ENCODE assay signal across 7 mouse cellular contexts in the genomic region with DNA sequence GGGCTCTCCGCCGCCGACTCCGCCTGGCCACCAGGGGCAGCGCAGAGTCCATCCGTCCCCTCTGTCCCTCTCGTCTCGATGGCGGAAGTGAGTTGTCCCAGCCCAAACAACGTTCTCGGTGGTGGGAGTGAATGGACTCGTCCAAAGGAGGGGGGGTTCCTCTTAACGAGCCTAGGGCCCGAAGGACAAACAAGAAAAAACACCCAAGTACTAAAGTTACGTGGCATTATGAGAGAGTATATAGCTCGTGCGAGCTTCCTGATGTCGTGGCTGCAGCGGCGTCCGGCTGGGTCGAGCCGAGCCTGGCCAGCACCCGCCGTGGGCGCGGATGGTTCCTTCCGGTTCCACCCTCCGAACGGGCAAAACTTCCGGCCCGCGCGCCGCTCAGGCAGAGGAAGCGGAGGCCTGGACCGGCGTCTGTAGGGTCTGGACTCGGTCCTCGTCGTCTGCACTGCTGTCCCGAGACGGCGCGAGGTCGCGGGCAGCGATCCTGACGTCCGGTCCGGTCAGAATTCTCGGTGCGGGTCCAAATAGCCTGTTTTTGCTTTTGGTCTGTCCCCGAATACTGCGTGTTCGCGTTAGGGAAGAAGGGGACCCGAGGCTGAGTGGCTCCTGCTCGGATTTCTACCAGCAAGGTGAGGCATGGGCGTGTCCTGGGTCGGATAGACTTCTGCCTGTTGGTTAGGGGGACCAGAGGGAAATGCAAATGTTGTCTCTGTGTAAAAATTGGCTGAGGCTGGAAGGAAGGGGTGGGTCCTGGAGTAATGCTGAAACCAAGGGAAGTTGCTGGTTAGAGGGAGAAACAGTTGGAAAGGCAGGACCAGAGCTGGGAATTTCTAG. TPM values are rescaled to one million over a fixed set of nuclear protein-coding genes. Genes with fewer than 3 reads are reported as not detected.
DNase-seq lines count a peak whose midpoint lies in the region; ATAC-seq lines count a peak whose summit lies in the region.

Atg101 (plus strand) TSS at position 362 of the 840 bp plus-strand sequence.

- no peaks in the 10 kb centered on the region for H3K9me3 ChIP-seq in intestine, embryonic 16.5 days (ENCODE audit: control insufficient read depth, low read length)
- H3K9me3 ChIP-seq in midbrain, embryonic 11.5 days (ENCODE audit: control insufficient read depth, low read length), result no peaks in the 10 kb centered on the region

- peak; percentile 89 for DNase-seq in adrenal gland, adult 8-10 months
- DNase-seq in embryo, embryonic 9.5 days (ENCODE audit: extremely low spot score), result peak; percentile 94
- DNase-seq in gastrocnemius, postnatal 4 days (ENCODE audit: low spot score in 2 of 2), result peak; percentile 79 to 91
- peak; percentile 87 for DNase-seq in left cerebral cortex, postnatal 36 days (ENCODE audit: low spot score in 2 of 2)
- DNase-seq in midbrain, embryonic 11.5 days (ENCODE audit: low spot score, missing footprints), result peak; percentile 99
- peak; percentile 92 for DNase-seq in skeletal muscle tissue, adult 2 months (ENCODE audit: low read depth, low spot score)

- H3K4me2 ChIP-seq in intestine, embryonic 16.5 days (ENCODE audit: low read depth, low read length), result peak within 1 kb of the TSS; percentile 77
- peak within 1 kb of the TSS; percentile 65 for H3K4me2 ChIP-seq in midbrain, embryonic 11.5 days

- peaks cover 15% of the 10 kb centered on the region for H3K4me1 ChIP-seq in intestine, embryonic 16.5 days (ENCODE audit: control insufficient read depth, insufficient read depth, low read length)
- peaks cover 7% of the 10 kb centered on the region for H3K4me1 ChIP-seq in midbrain, embryonic 11.5 days (ENCODE audit: control insufficient read depth, insufficient read depth, low read length)

- intact Hi-C loops in left cerebral cortex, postnatal 36 days (cut with DNase I), result loop anchor here (1.0 to 5.0 kb wide), 2 partner anchors 44 to 62 kb away; partner anchors contain the start of gene Grasp

- H3K4me3 ChIP-seq in intestine, embryonic 16.5 days (ENCODE audit: low read length), result peak within 1 kb of the TSS; percentile 87
- H3K4me3 ChIP-seq in midbrain, embryonic 11.5 days (ENCODE audit: low read depth, low read length), result peak within 1 kb of the TSS; percentile 93

- ATAC-seq in intestine, embryonic 16.5 days, result peak; percentile 92
- peak; percentile 95 for ATAC-seq in midbrain, embryonic 11.5 days (ENCODE audit: low FRiP score)

- H3K27ac ChIP-seq in intestine, embryonic 16.5 days (ENCODE audit: low read length), result peak within 1 kb of the TSS; percentile 74
- peak within 1 kb of the TSS; percentile 18; the same call in 1 of the 2 replicates for H3K27ac ChIP-seq in midbrain, embryonic 11.5 days (ENCODE audit: low read depth, low read length)

- no peaks in the 10 kb centered on the region for H3K27me3 ChIP-seq in intestine, embryonic 16.5 days (replicated peaks; ENCODE audit: control insufficient read depth, insufficient read depth, low read length)
- no peaks in the 10 kb centered on the region for H3K27me3 ChIP-seq in midbrain, embryonic 11.5 days (ENCODE audit: control insufficient read depth, insufficient read depth, low read length)

- H3K36me3 ChIP-seq in intestine, embryonic 16.5 days (ENCODE audit: control insufficient read depth, insufficient read depth, low read length), result peaks cover 10% of the 10 kb centered on the region; the same call in 1 of the 2 replicates
- H3K36me3 ChIP-seq in midbrain, embryonic 11.5 days (ENCODE audit: control insufficient read depth, insufficient read depth, low read length), result peaks cover under 1% of the 10 kb centered on the region; the same call in 1 of the 2 replicates

- under 1% methylated on average over 61 of the region's 61 CpGs for WGBS in intestine, embryonic 16.5 days
- under 1% methylated on average over 61 of the region's 61 CpGs for WGBS in midbrain, embryonic 11.5 days

- H3K9ac ChIP-seq in intestine, embryonic 16.5 days (ENCODE audit: low read depth, low read length), result peak within 1 kb of the TSS; percentile 87
- H3K9ac ChIP-seq in midbrain, embryonic 11.5 days (ENCODE audit: low read length), result peak within 1 kb of the TSS; percentile 86

RNA-seq across cellular contexts. Expression of gene Atg101, which starts in this region (rescaled TPM):
- 10 to 100 TPM; 31.4 to 48.9 (median 37.0) TPM for total RNA-seq in adrenal gland, adult 8-10 months (2022)
- 10 to 100 TPM; 24.8 to 25.8 TPM for total RNA-seq in gastrocnemius, postnatal 4 days (2021)
- polyA plus RNA-seq in intestine, embryonic 16.5 days (2015; fragmentation: Nextera tagmentation; extraction: Ambion mirVana), result 58.3 and 67.1 TPM in 2 replicates
- total RNA-seq in left cerebral cortex, postnatal 36 days (2021), result 10 to 100 TPM; 43.5 to 45.5 TPM
- 57.9 and 67.4 TPM in 2 replicates for polyA plus RNA-seq in midbrain, embryonic 11.5 days (2014; fragmentation: Nextera tagmentation; extraction: Ambion mirVana)

Comparison
In these comparisons a context has a peak if more than half of its experiments do, and no peak if none do; other contexts are left out.
1. Peak in every context shown above with its lines: DNase-seq, ATAC-seq, H3K4me3 ChIP-seq and H3K27ac ChIP-seq.